Mouse (Mus musculus) CH12.LX (cell line): Measurements from ENCODE around the gene Sec61g. TPM values are rescaled to one million over a fixed set of nuclear protein-coding genes. Genes with fewer than 3 reads are reported as not detected.
"Not testable (repeated sequence)": the region's sequence is repeated elsewhere in the genome, so short reads cannot be mapped to it uniquely, and the experiment has no call there.

ENCODE experiments used
- DNase-seq: peaks from one replicate; pipeline ENCODE4 v3.0.0-alpha.2; 2013; ENCODE audit errors: extremely low read depth
- H3K27ac ChIP-seq: 2 replicates; pipeline ENCODE4 v1.5.1; 2012; ENCODE audit warnings: low read depth, mild to moderate bottlenecking, control low read depth, moderate library complexity; ENCODE audit not compliant: insufficient read depth
- H3K27me3 ChIP-seq: replicated peaks from 2 replicates; pipeline ENCODE3; 2012; ENCODE audit warnings: inconsistent platforms
- H3K36me3 ChIP-seq, 2 experiments: replicated peaks in 1 of 2; 2 replicates each; pipeline versions ENCODE3 to v1.6.1; 2012; ENCODE audit warnings: inconsistent platforms in 1 of 2, low read length in 1 of 2, mild to moderate bottlenecking in 1 of 2, mixed read lengths in 1 of 2, moderate library complexity in 1 of 2; ENCODE audit not compliant: control insufficient read depth in 1 of 2, insufficient read depth in 1 of 2
- H3K4me1 ChIP-seq, 2 experiments: 2 replicates each; pipeline ENCODE4 v1.6.1; 2012; ENCODE audit warnings: inconsistent platforms in 1 of 2, moderate library complexity in 1 of 2; ENCODE audit not compliant: insufficient read depth in 2 of 2, control insufficient read depth in 1 of 2
- H3K4me2 ChIP-seq: 2 replicates; pipeline ENCODE4 v1.6.1; 2012; ENCODE audit warnings: low read depth, mild to moderate bottlenecking, control low read depth; ENCODE audit not compliant: poor library complexity, insufficient read depth, severe bottlenecking
- H3K4me3 ChIP-seq, 3 experiments: fragments of 150-350 bp in 1 of 3; sonication (generic) in 1 of 3; replicated peaks in 1 of 3; 2 replicates each; pipeline versions ENCODE3 to v1.5.1; 2011 to 2012; ENCODE audit warnings: low read depth in 2 of 3, low read length in 2 of 3, mild to moderate bottlenecking in 2 of 3, moderate library complexity in 2 of 3, control low read depth in 1 of 3, improper control_type of control experiment in 1 of 3, inconsistent platforms in 1 of 3, mixed read lengths in 1 of 3; ENCODE audit not compliant: poor library complexity in 1 of 3
- H3K79me2 ChIP-seq: replicated peaks from 2 replicates; pipeline ENCODE4 v1.6.1; 2012; ENCODE audit warnings: mild to moderate bottlenecking, moderate library complexity; ENCODE audit not compliant: control insufficient read depth, poor library complexity, insufficient read depth, severe bottlenecking; ENCODE audit errors: extremely low read depth
- H3K9ac ChIP-seq: 2 replicates; pipeline ENCODE4 v1.6.1; 2012; ENCODE audit warnings: low read depth, mild to moderate bottlenecking, control low read depth, moderate library complexity; ENCODE audit not compliant: insufficient read depth
- H3K9me3 ChIP-seq: replicated peaks from 2 replicates; pipeline ENCODE3; 2012; ENCODE audit warnings: low read length, inconsistent platforms, mixed read lengths
- CTCF ChIP-seq, 2 experiments: IDR thresholded peaks in 1 of 2; conservative IDR thresholded peaks in 1 of 2; 2 replicates each; pipeline ENCODE4 v1.5.1; 2011 to 2012; ENCODE audit warnings: low read depth in 2 of 2, low read length in 2 of 2, improper control_type of control experiment in 1 of 2, inconsistent platforms in 1 of 2, mild to moderate bottlenecking in 1 of 2, moderate library complexity in 1 of 2
- GABPA ChIP-seq: IDR thresholded peaks from 2 replicates; pipeline ENCODE4 v1.6.1; 2012; ENCODE audit warnings: low read depth, low read length, improper control_type of control experiment, inconsistent platforms; ENCODE audit not compliant: insufficient replicate concordance
- HCFC1 ChIP-seq: IDR thresholded peaks from 2 replicates; pipeline ENCODE4 v1.6.1; 2012; ENCODE audit warnings: low read depth, mild to moderate bottlenecking, inconsistent platforms, low read length, improper control_type of control experiment
- IRF4 ChIP-seq: IDR thresholded peaks from 2 replicates; pipeline ENCODE4 v1.6.1; 2014; ENCODE audit warnings: low read depth, mild to moderate bottlenecking, inconsistent platforms, low read length, improper control_type of control experiment
- JUN ChIP-seq: IDR thresholded peaks from 2 replicates; pipeline ENCODE4 v1.6.1; 2011; ENCODE audit warnings: low read depth, mild to moderate bottlenecking, low read length, improper control_type of control experiment, moderate library complexity; ENCODE audit not compliant: insufficient read depth
- JUND ChIP-seq: conservative IDR thresholded peaks from 2 replicates; pipeline ENCODE4 v1.6.1; 2011; ENCODE audit warnings: low read depth, low read length, improper control_type of control experiment
- MXI1 ChIP-seq: IDR thresholded peaks from 2 replicates; pipeline ENCODE4 v1.6.1; 2011; ENCODE audit warnings: mild to moderate bottlenecking, low read depth, low read length, improper control_type of control experiment
- NELFE ChIP-seq: IDR thresholded peaks from 2 replicates; pipeline ENCODE4 v1.6.1; 2011; ENCODE audit warnings: low read depth, low read length, improper control_type of control experiment
- POLR2AphosphoS2 ChIP-seq: IDR thresholded peaks from 2 replicates; pipeline ENCODE4 v1.6.1; 2011; ENCODE audit warnings: low read depth, low read length, improper control_type of control experiment
- RAD21 ChIP-seq: IDR thresholded peaks from 2 replicates; pipeline ENCODE4 v1.6.1; 2011; ENCODE audit warnings: low read depth, mild to moderate bottlenecking, low read length, improper control_type of control experiment, moderate library complexity
- SMC3 ChIP-seq: IDR thresholded peaks from 2 replicates; pipeline ENCODE4 v1.6.1; 2011; ENCODE audit warnings: low read depth, low read length, improper control_type of control experiment
- UBTF ChIP-seq: IDR thresholded peaks from 2 replicates; pipeline ENCODE4 v1.6.1; 2012; ENCODE audit warnings: low read depth, mild to moderate bottlenecking, inconsistent platforms, low read length, improper control_type of control experiment, moderate library complexity
- ZC3H11A ChIP-seq: IDR thresholded peaks from 2 replicates; pipeline ENCODE4 v1.6.1; 2012; ENCODE audit warnings: low read depth, mild to moderate bottlenecking, inconsistent platforms, low read length, improper control_type of control experiment
- ZKSCAN1 ChIP-seq: IDR thresholded peaks from 2 replicates; pipeline ENCODE4 v1.6.1; 2012; ENCODE audit warnings: low read depth, inconsistent platforms, low read length, improper control_type of control experiment, borderline replicate concordance
- ZMIZ1 ChIP-seq: IDR thresholded peaks from 2 replicates; pipeline ENCODE4 v1.6.1; 2012; ENCODE audit warnings: low read depth, mild to moderate bottlenecking, inconsistent platforms, low read length, improper control_type of control experiment
- dilution Hi-C: fragments of 300-500 bp; cut with MboI; formaldehyde crosslinking; loops from 2 replicates; pipeline ENCODE4 v1.14.3; 2020; ENCODE audit warnings: low sequenced_read_pairs; ENCODE audit not compliant: extremely low pct_unique_long_range_greater_than_20kb, extremely low pct_ligation_motif_present
- in situ Hi-C: fragments of 300-500 bp; cut with MboI; formaldehyde crosslinking; loops from 3 replicates; pipeline ENCODE4 v1.14.3; 2019; ENCODE audit warnings: low sequenced_read_pairs, low pct_ligation_motif_present, low pct_unique_long_range_greater_than_20kb, mixed read lengths
- polyA plus RNA-seq: library from polyadenylated mRNA; unstranded; fragments of >175 nt; gene quantifications from 2 replicates; pipeline ENCODE4 v1.2.1, GENCODE M21; 2012; ENCODE audit warnings: low read depth; ENCODE audit not compliant: insufficient read length
- total RNA-seq, 2 experiments: library from RNA; depleted of rRNA; stranded (reverse); fragments of 300-350 nt in 1 of 2; fragments of >200 nt in 1 of 2; gene quantifications; 2 replicates each; pipeline ENCODE4 v1.2.3; 2012 to 2014

Gene Sec61g
- total and polyA plus RNA-seq, 3 experiments = 21.7 to 139 (median 64.5) TPM

DNA sequence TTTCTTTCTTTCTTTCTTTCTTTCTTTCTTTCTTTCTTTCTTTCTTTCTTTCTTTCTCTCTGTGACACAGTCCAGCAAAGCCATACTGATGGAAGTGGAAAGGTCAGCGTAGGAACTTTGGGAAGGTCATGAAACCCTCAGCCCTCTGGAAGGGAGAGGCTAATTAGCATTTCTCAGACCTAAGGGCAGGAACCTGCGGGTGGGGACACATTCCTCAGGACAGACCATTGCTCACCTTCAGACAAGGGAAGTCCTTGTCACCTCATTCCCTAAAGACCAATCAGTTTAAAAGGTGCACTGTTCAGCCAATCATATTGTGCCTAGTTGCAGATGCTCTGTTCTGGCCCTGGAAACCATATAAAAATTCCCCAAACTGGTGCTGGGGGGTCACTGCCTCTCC lies 17.4 kb upstream of the Sec61g start:
- H3K4me3 ChIP-seq = no peak overlapping the region
- no peak overlapping the region for H3K9ac ChIP-seq
- no peaks in the 10 kb centered on the region for H3K36me3 ChIP-seq
- H3K79me2 ChIP-seq = no peaks in the 10 kb centered on the region
- no peaks in the 10 kb centered on the region for H3K9me3 ChIP-seq
- in situ Hi-C loops = loop anchor here (5.0 kb wide), 3 partner anchors 92 to 422 kb away; no protein-coding TSS in a partner anchor
- peaks cover 5 to 55% of the 10 kb centered on the region in 2 experiments; a peak in 2 of 4 replicates for H3K4me1 ChIP-seq
- no peak overlapping the region for H3K27ac ChIP-seq
- dilution Hi-C loops = no loop called here
- H3K4me2 ChIP-seq = no peak overlapping the region
- TF ChIP-seq ZKSCAN1 = no peak
- TF ChIP-seq MXI1 = no peak
- TF ChIP-seq POLR2AphosphoS2 = no peak
- no peak for TF ChIP-seq ZC3H11A
- TF ChIP-seq JUN = no peak
- no peak for TF ChIP-seq HCFC1
- TF ChIP-seq NELFE = no peak
- no peak for TF ChIP-seq UBTF
- TF ChIP-seq JUND = no peak
- H3K27me3 ChIP-seq = no peaks in the 10 kb centered on the region
- DNase-seq = no peak

DNA sequence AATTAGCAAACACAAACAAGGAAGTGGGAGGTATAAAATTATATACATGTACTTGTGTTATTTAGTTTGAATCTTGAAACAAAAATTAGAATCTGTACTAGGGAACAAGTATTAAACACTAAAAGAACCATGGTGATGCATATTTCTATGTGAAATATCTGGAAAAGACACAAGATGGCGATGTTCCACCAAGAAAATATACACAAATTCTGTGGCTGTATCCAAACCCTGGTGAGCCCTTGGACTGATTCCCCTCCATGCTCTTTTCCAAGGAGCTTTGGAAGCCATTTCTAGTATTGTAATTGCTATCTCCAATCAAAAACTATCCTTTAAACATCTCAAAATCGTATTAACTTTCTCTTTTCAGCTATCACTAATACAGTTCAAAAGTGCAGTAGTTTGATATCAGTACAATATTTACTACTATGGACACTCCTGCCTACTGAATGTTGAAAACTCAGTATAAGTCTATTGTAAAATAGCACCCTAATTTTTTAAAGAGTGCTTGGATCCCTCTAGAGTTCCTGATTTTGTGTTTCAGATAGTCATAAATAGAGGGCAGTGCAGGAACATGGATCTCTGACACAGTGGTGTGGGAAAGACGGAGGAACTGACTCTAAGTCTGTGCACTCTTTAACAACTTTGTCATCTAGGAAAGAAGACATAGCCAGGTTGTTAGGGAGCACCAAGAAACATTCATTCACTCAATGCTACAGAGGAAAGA lies 16.8 kb upstream of the Sec61g start:
- TF ChIP-seq SMC3 (peak; percentile 87), IRF4 (0 out of 2 replicates have a peak, but pooled peaks have one; percentile 23), CTCF (conservative IDR thresholded peaks at IDR 0.05 in 1 of 2, IDR thresholded peaks at IDR 0.05 in 1 of 2; ENCODE audit: low read depth in 2 of 2, low read length in 2 of 2) (peak in 1 of 2 experiments; percentile 86; a peak in 3 of 4 replicates), ZC3H11A (peak; percentile 89), RAD21 (peak; percentile 99), GABPA (no peak), ZMIZ1 (no peak)
- H3K79me2 ChIP-seq = no peaks in the 10 kb centered on the region
- H3K36me3 ChIP-seq = no peaks in the 10 kb centered on the region
- no peak overlapping the region for H3K9ac ChIP-seq
- no peak overlapping the region for H3K4me3 ChIP-seq
- 0 out of 2 replicates have a peak overlapping the region, but pooled peaks have one; percentile 6 for H3K4me2 ChIP-seq
- in situ Hi-C loops = loop anchor here (5.0 kb wide), 3 partner anchors 92 to 422 kb away; no protein-coding TSS in a partner anchor
- H3K27ac ChIP-seq = no peak overlapping the region
- dilution Hi-C loops = no loop called here
- H3K9me3 ChIP-seq = no peaks in the 10 kb centered on the region
- H3K4me1 ChIP-seq = peaks cover 5 to 49% of the 10 kb centered on the region in 2 experiments; a peak in 2 of 4 replicates
- DNase-seq = peak; percentile 69
- no peaks in the 10 kb centered on the region for H3K27me3 ChIP-seq

DNA sequence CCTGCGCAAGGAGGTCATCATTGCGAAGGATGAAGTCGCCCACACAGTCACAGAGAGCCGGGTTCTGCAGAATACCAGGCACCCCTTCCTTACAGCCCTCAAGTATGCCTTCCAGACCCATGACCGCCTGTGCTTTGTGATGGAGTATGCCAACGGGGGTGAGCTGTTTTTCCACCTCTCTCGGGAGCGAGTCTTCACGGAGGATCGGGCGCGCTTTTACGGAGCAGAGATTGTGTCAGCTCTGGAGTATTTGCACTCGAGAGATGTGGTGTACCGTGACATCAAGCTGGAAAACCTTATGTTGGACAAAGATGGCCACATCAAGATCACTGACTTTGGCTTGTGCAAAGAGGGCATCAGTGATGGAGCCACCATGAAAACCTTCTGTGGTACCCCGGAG lies 6.8 kb upstream of the Sec61g start:
- DNase-seq, H3K36me3 ChIP-seq, H3K79me2 ChIP-seq, H3K4me3 ChIP-seq, H3K27ac ChIP-seq, dilution Hi-C loops, H3K9ac ChIP-seq, H3K4me1 ChIP-seq, H3K9me3 ChIP-seq, in situ Hi-C loops, H3K4me2 ChIP-seq, H3K27me3 ChIP-seq: not testable (repeated sequence)

DNA sequence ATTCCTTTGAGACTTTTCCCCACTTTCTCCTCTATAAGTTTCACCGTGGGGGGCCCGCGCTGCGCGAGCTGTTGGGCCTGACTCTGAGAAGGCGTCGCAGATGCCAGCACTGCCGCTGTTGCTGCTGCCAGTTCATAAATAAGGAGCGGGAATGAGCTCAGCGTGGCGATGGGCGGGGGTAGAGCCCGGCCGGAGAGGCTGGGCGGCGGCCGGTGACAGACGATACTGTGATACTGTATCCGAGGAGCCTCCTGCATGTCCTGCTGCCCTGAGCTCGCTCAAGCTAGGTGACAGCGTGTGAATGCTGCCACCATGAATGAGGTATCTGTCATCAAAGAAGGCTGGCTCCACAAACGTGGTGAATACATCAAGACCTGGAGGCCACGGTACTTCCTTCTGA lies 5.9 kb upstream of the Sec61g start:
- H3K4me1 ChIP-seq, H3K9me3 ChIP-seq, H3K9ac ChIP-seq, in situ Hi-C loops, dilution Hi-C loops, H3K4me2 ChIP-seq, H3K27me3 ChIP-seq, H3K27ac ChIP-seq, H3K36me3 ChIP-seq, H3K4me3 ChIP-seq, DNase-seq, H3K79me2 ChIP-seq: not testable (repeated sequence)
